Mouse (Mus musculus) limb, embryonic 11.5 days (tissue): ENCODE data around the gene Gm42669. TPM values are rescaled to one million over a fixed set of nuclear protein-coding genes. Genes with fewer than 3 reads are reported as not detected.

Source experiments
- ATAC-seq: fragments of 200-750 bp; cut with Nextera tagmentation; 2 replicates; pipeline ENCODE4 v1.8.0; 2017; ENCODE audit warnings: low read depth; ENCODE audit not compliant: insufficient number of reproducible peaks, low FRiP score, low TSS enrichment
- DNase-seq: peaks from one replicate; pipeline ENCODE4 v3.0.0-alpha.2; 2015; ENCODE audit warnings: low spot score
- H3K27ac ChIP-seq: fragments of 300-500 bp; sonication (generic); replicated peaks from 2 replicates; pipeline ENCODE4 v1.5.1; 2014; ENCODE audit warnings: low read depth, mild to moderate bottlenecking, low read length
- H3K27me3 ChIP-seq: fragments of 300-500 bp; sonication (generic); 2 replicates; pipeline ENCODE4 v1.6.1; 2014; ENCODE audit warnings: mild to moderate bottlenecking, low read length, mixed read lengths; ENCODE audit not compliant: control insufficient read depth, insufficient read depth
- H3K36me3 ChIP-seq: fragments of 300-500 bp; sonication (generic); 2 replicates; pipeline ENCODE4 v1.6.1; 2014; ENCODE audit warnings: mild to moderate bottlenecking, low read length, moderate library complexity, mixed read lengths; ENCODE audit not compliant: control insufficient read depth, insufficient read depth
- H3K4me1 ChIP-seq: fragments of 300-500 bp; sonication (generic); 2 replicates; pipeline ENCODE4 v1.6.1; 2014; ENCODE audit warnings: low read length, mixed read lengths; ENCODE audit not compliant: control insufficient read depth, insufficient read depth
- H3K4me2 ChIP-seq: fragments of 300-500 bp; sonication (generic); 2 replicates; pipeline ENCODE4 v1.6.1; 2014; ENCODE audit warnings: low read depth, mild to moderate bottlenecking, moderate library complexity; ENCODE audit not compliant: severe bottlenecking
- H3K4me3 ChIP-seq: fragments of 300-500 bp; sonication (generic); 2 replicates; pipeline ENCODE4 v1.5.1; 2014; ENCODE audit warnings: low read depth, low read length
- H3K9ac ChIP-seq: fragments of 300-500 bp; sonication (generic); 2 replicates; pipeline ENCODE4 v1.6.1; 2014; ENCODE audit warnings: mild to moderate bottlenecking, low read length
- H3K9me3 ChIP-seq: fragments of 300-500 bp; sonication (generic); 2 replicates; pipeline ENCODE4 v1.6.1; 2016; ENCODE audit warnings: low read length; ENCODE audit not compliant: control insufficient read depth
- WGBS: fragments of 180-500 bp; shearing (Covaris S2); extraction: QIAGEN DNeasy Blood & Tissue Kit; methylation state at CpG from one replicate; pipeline ENCODE4 v1.1.7; 2014; 5-methylcytosine and 5-hydroxymethylcytosine counted together
- polyA plus RNA-seq: library from polyadenylated mRNA; unstranded; fragments of >200 nt; fragmentation: Nextera tagmentation; extraction: Ambion mirVana; gene quantifications from 2 replicates; pipeline ENCODE4 v1.2.1, GENCODE M21; 2014

The Gm42669 gene
- polyA plus RNA-seq, 1 experiment from 2014 or later, result 0.41 TPM

DNA sequence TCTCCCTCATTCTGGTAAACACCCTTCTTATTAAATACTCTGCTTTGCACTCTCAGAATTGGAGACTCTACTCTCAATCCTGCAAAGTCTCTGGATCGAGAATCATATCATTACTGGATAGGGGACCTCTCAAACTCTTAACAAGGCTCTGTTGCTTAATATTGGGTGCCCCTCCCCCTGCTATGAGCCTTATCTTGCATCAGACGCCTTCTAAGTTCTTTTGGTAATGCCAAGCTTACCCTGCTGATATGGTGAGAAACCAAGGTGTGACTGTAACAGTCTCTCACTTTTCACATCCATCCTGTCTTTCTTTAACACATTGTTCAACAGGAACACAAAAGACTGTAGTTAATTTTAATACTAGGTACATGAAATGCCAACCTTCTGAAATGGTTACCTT is 26.2 kb downstream of the Gm42669 start:
- 74% methylated on average over 2 of the region's 2 CpGs for WGBS
- H3K27ac ChIP-seq, result no peak overlapping the region
- H3K4me2 ChIP-seq, result no peak overlapping the region
- no peaks in the 10 kb centered on the region for H3K4me1 ChIP-seq
- H3K27me3 ChIP-seq, result no peaks in the 10 kb centered on the region
- no peaks in the 10 kb centered on the region for H3K36me3 ChIP-seq
- no peak overlapping the region for H3K4me3 ChIP-seq
- no peak for DNase-seq
- H3K9me3 ChIP-seq, result no peaks in the 10 kb centered on the region
- ATAC-seq, result no peak
- H3K9ac ChIP-seq, result no peak overlapping the region

- Histone ChIP-seq H3K27me3 (no peaks in the 10 kb centered on the region), H3K9me3 (no peaks in the 10 kb centered on the region), H3K4me2 (no peak within 1 kb of the TSS), H3K36me3 (no peaks in the 10 kb centered on the region), H3K4me3 (no peak within 1 kb of the TSS), H3K27ac (no peak within 1 kb of the TSS), H3K9ac (no peak within 1 kb of the TSS), H3K4me1 (no peaks in the 10 kb centered on the region)
- ATAC-seq (no peak), DNase-seq (no peak)
- 73% methylated on average over 15 of the region's 15 CpGs for WGBS
Observed at GRCm38 (mm10) chr5:107534581-107534980, 27.2 kb downstream of the Gm42669 start, which contains the start of gene 1700028K03Rik. Gene 1700028K03Rik (plus strand): TSS chr5:107534709.

- H3K4me2 ChIP-seq, result no peak overlapping the region
- DNase-seq, result no peak
- no peaks in the 10 kb centered on the region for H3K36me3 ChIP-seq
- H3K9me3 ChIP-seq, result no peaks in the 10 kb centered on the region
- no peak overlapping the region for H3K9ac ChIP-seq
- WGBS, result 39% methylated on average over 7 of the region's 7 CpGs
- no peak overlapping the region for H3K27ac ChIP-seq
- no peak overlapping the region for H3K4me3 ChIP-seq
- no peaks in the 10 kb centered on the region for H3K27me3 ChIP-seq
- H3K4me1 ChIP-seq, result no peaks in the 10 kb centered on the region
- no peak for ATAC-seq
Observed at GRCm38 (mm10) chr5:107541696-107542095, 34.3 kb downstream of the Gm42669 start.

- no peak overlapping the region for H3K27ac ChIP-seq
- H3K36me3 ChIP-seq, result peaks cover 4% of the 10 kb centered on the region; the same call in 1 of the 2 replicates
- no peak overlapping the region for H3K4me3 ChIP-seq
- no peak overlapping the region for H3K9ac ChIP-seq
- no peak overlapping the region for H3K4me2 ChIP-seq
- H3K9me3 ChIP-seq, result no peaks in the 10 kb centered on the region
- no peaks in the 10 kb centered on the region for H3K27me3 ChIP-seq
- WGBS, result 89% methylated on average over 4 of the region's 4 CpGs
- H3K4me1 ChIP-seq, result no peaks in the 10 kb centered on the region
- ATAC-seq, result no peak
- no peak for DNase-seq
Observed at GRCm38 (mm10) chr5:107545927-107546326, 38.5 kb downstream of the Gm42669 start.

DNA sequence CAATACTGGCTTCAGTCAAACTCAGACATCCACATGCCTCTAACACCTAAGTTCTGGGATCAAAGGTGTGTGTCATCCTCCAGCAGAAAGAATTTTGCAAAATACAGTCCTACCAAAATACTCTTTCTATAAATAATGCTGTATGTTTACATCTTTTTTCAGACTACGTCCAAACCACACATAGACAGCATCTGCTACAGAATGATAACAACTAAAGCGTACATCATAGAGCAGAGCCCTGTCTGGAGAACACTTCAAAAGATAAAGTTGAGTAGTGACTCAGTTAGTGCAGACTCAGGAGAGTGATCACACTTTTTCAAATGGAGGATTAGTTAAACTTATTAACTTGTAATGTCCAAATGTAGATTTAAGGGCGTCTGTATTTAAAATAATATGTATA is 40.5 kb downstream of the Gm42669 start:
- DNase-seq, result no peak
- no peak overlapping the region for H3K9ac ChIP-seq
- H3K27me3 ChIP-seq, result no peaks in the 10 kb centered on the region
- H3K36me3 ChIP-seq, result peaks cover 4% of the 10 kb centered on the region; the same call in 1 of the 2 replicates
- no peaks in the 10 kb centered on the region for H3K9me3 ChIP-seq
- no peak for ATAC-seq
- no peaks in the 10 kb centered on the region for H3K4me1 ChIP-seq
- WGBS, result 89% methylated on average over 3 of the region's 3 CpGs
- H3K27ac ChIP-seq, result no peak overlapping the region
- no peak overlapping the region for H3K4me2 ChIP-seq
- H3K4me3 ChIP-seq, result no peak overlapping the region

GRCm38 (mm10) chr5:107548444-107548843 is 41.0 kb downstream of the Gm42669 start:
- no peak overlapping the region for H3K9ac ChIP-seq
- no peaks in the 10 kb centered on the region for H3K9me3 ChIP-seq
- WGBS, result 87% methylated on average over 3 of the region's 3 CpGs
- ATAC-seq (no peak), DNase-seq (no peak)
- peaks cover 4% of the 10 kb centered on the region; the same call in 1 of the 2 replicates for H3K36me3 ChIP-seq
- H3K4me1 ChIP-seq, result no peaks in the 10 kb centered on the region
- no peak overlapping the region for H3K4me3 ChIP-seq
- no peak overlapping the region for H3K27ac ChIP-seq
- H3K27me3 ChIP-seq, result no peaks in the 10 kb centered on the region
- no peak overlapping the region for H3K4me2 ChIP-seq

GRCm38 (mm10) chr5:107554336-107554735 is 46.9 kb downstream of the Gm42669 start:
- H3K9me3 ChIP-seq, result no peaks in the 10 kb centered on the region
- H3K9ac ChIP-seq, result no peak overlapping the region
- WGBS, result 46% methylated on average over 5 of the region's 5 CpGs
- DNase-seq (no peak), ATAC-seq (no peak)
- no peaks in the 10 kb centered on the region for H3K4me1 ChIP-seq
- H3K36me3 ChIP-seq, result peaks cover 2% of the 10 kb centered on the region
- no peak overlapping the region for H3K27ac ChIP-seq
- H3K4me3 ChIP-seq, result no peak overlapping the region
- no peak overlapping the region for H3K4me2 ChIP-seq
- no peaks in the 10 kb centered on the region for H3K27me3 ChIP-seq

DNA sequence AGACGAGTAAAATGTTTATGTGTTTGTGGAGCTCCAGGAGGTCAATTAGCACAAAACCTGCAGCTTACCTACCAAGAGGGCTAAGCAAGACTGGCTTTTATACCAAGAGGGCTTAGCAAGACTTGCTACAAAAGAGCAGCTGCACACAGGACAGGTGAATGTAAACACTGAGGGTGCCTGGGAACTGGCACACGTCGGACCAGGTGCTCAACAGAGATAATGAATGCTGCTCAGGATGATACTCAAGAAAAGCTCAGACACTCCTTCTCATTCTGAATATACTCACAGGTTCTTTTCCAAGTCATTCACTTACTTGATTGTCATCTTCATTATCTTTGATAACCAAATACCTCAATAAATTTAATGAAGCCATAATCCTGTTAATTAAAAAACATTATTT is 49.5 kb downstream of the Gm42669 start:
- no peaks in the 10 kb centered on the region for H3K4me1 ChIP-seq
- no peak overlapping the region for H3K9ac ChIP-seq
- H3K4me3 ChIP-seq, result no peak overlapping the region
- H3K4me2 ChIP-seq, result no peak overlapping the region
- 79% methylated on average over 3 of the region's 3 CpGs for WGBS
- no peaks in the 10 kb centered on the region; the same call in 1 of the 2 replicates for H3K36me3 ChIP-seq
- H3K27me3 ChIP-seq, result no peaks in the 10 kb centered on the region
- no peak overlapping the region for H3K27ac ChIP-seq
- ATAC-seq, result no peak
- H3K9me3 ChIP-seq, result no peaks in the 10 kb centered on the region
- no peak for DNase-seq

DNA sequence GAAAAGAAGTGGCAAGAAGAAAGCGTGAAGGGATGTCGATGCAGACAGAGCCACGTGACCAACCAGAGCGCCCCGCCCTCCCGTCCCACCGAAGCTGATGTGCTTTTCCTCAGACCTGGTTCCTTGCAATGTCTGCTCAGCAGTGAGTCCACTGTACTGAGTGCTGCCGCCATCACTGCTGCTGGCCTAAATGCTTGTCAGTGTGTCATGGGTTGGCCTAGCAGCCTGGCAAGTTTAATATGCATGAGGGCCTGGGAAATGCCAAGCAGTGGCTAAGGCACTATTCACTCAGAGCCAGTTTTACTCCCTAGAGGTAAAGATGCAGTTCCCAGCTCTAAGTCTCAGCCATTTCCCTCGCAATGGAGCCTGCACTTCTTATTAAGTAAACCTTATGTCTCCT is 61.7 kb downstream of the Gm42669 start:
- ATAC-seq, result no peak
- no peaks in the 10 kb centered on the region for H3K27me3 ChIP-seq
- H3K4me2 ChIP-seq, result no peak overlapping the region
- H3K36me3 ChIP-seq, result peaks cover 4% of the 10 kb centered on the region; the same call in 1 of the 2 replicates
- no peak overlapping the region for H3K9ac ChIP-seq
- no peak overlapping the region for H3K27ac ChIP-seq
- no peak for DNase-seq
- no peak overlapping the region for H3K4me3 ChIP-seq
- no peaks in the 10 kb centered on the region for H3K9me3 ChIP-seq
- H3K4me1 ChIP-seq, result no peaks in the 10 kb centered on the region
- WGBS, result 98% methylated on average over 9 of the region's 9 CpGs
